Mouse (Mus musculus) cerebellum, adult 11-12 months (tissue): ENCODE data around the gene Raver2.
A peak's percentile ranks its signal among the peaks of the same experiment; 100 is the strongest.

Experiments
- DNase-seq: peaks from one replicate; pipeline ENCODE4 v3.0.0; 2022

Raver2 gene

GRCm38 (mm10) chr4:101121002-101121401 is 52.2 kb downstream of the Raver2 start:
- DNase-seq, result no peak

- DNase-seq, result no peak
These were observed 66.2 kb downstream of the Raver2 start for GRCm38 (mm10) chr4:101135013-101135412.

GRCm38 (mm10) chr4:101135909-101136308 is 67.1 kb downstream of the Raver2 start:
- DNase-seq, result no peak

GRCm38 (mm10) chr4:101137975-101138374 is 69.2 kb downstream of the Raver2 start:
- DNase-seq, result no peak

- DNase-seq, result no peak
These were observed 73.0 kb downstream of the Raver2 start for GRCm38 (mm10) chr4:101141768-101142167.

- no peak for DNase-seq
These were observed 75.1 kb downstream of the Raver2 start for GRCm38 (mm10) chr4:101143901-101144300.

GRCm38 (mm10) chr4:101144361-101144760 is 75.6 kb downstream of the Raver2 start:
- no peak for DNase-seq

GRCm38 (mm10) chr4:101144790-101145189 is 76.0 kb downstream of the Raver2 start:
- DNase-seq, result no peak

GRCm38 (mm10) chr4:101146047-101146745 is 77.4 kb downstream of the Raver2 start:
- peak; percentile 80 for DNase-seq

GRCm38 (mm10) chr4:101146891-101147655 is 78.3 kb downstream of the Raver2 start:
- DNase-seq, result no peak

- DNase-seq, result no peak
These were observed 86.8 kb downstream of the Raver2 start for GRCm38 (mm10) chr4:101155541-101155940.

GRCm38 (mm10) chr4:101157476-101157875 is 88.7 kb downstream of the Raver2 start:
- no peak for DNase-seq

- DNase-seq, result no peak
These were observed 89.5 kb downstream of the Raver2 start for GRCm38 (mm10) chr4:101158282-101158681.

GRCm38 (mm10) chr4:101159191-101159764 is 90.5 kb downstream of the Raver2 start:
- no peak for DNase-seq

GRCm38 (mm10) chr4:101160821-101161220 is 92.0 kb downstream of the Raver2 start:
- DNase-seq, result no peak

GRCm38 (mm10) chr4:101164189-101164588 is 95.4 kb downstream of the Raver2 start:
- no peak for DNase-seq

GRCm38 (mm10) chr4:101164673-101165072 is 95.9 kb downstream of the Raver2 start:
- no peak for DNase-seq

GRCm38 (mm10) chr4:101165776-101166175 is 97.0 kb downstream of the Raver2 start:
- DNase-seq, result no peak

GRCm38 (mm10) chr4:101167777-101168176 is 99.0 kb downstream of the Raver2 start:
- DNase-seq, result no peak

- DNase-seq, result peak; percentile 39
These were observed 99.5 kb downstream of the Raver2 start for GRCm38 (mm10) chr4:101168189-101168778.

- DNase-seq, result no peak
These were observed 104.0 kb downstream of the Raver2 start for GRCm38 (mm10) chr4:101172738-101173137.

- DNase-seq, result no peak
These were observed 106.3 kb downstream of the Raver2 start for GRCm38 (mm10) chr4:101174916-101175625.

GRCm38 (mm10) chr4:101176123-101176522 is 107.3 kb downstream of the Raver2 start:
- no peak for DNase-seq
